Mouse (Mus musculus): ENCODE measurements around the gene F2rl1. TPM values are rescaled to one million over a fixed set of nuclear protein-coding genes. Genes with fewer than 3 reads are reported as not detected.

Gene F2rl1
- polyA plus RNA-seq (2015; fragmentation: Nextera tagmentation; extraction: Ambion mirVana), result 11.1 and 11.6 TPM in 2 replicates

- Histone ChIP-seq H3K4me1 (ENCODE audit: insufficient read depth, low read length) (peaks cover 19% of the 10 kb centered on the region), H3K27me3 (ENCODE audit: insufficient read depth, low read length) (peaks cover 22% of the 10 kb centered on the region; the same call in 1 of the 2 replicates), H3K36me3 (ENCODE audit: insufficient read depth, low read length) (no peaks in the 10 kb centered on the region), H3K4me3 (ENCODE audit: low read length) (peak within 1 kb of the TSS; percentile 61), H3K9ac (replicated peaks; ENCODE audit: low read length) (peak within 1 kb of the TSS; percentile 73), H3K27ac (ENCODE audit: low read length) (peak within 1 kb of the TSS; percentile 45), H3K4me2 (replicated peaks; ENCODE audit: low read depth, low read length) (peak within 1 kb of the TSS; percentile 85), H3K9me3 (ENCODE audit: low read length) (no peaks in the 10 kb centered on the region)
- ATAC-seq (ENCODE audit: low FRiP score, low TSS enrichment), result peak; percentile 93
- under 1% methylated on average over 54 of the region's 54 CpGs for WGBS
These were observed at the start of gene F2rl1 for GRCm38 (mm10) chr13:95524674-95525491. F2rl1 (minus strand) TSS chr13:95525227.

GRCm38 (mm10) chr13:95570877-95571276, 45.9 kb upstream of the F2rl1 start:
- H3K4me3 ChIP-seq (ENCODE audit: low read length), result no peak overlapping the region
- 0 out of 2 replicates have a peak, but pooled peaks cover 3% of the 10 kb centered on the region for H3K9me3 ChIP-seq (ENCODE audit: low read length)
- no peaks in the 10 kb centered on the region for H3K4me1 ChIP-seq (ENCODE audit: insufficient read depth, low read length)
- H3K36me3 ChIP-seq (ENCODE audit: insufficient read depth, low read length), result no peaks in the 10 kb centered on the region
- WGBS, result 98% methylated on average over 4 of the region's 4 CpGs
- H3K4me2 ChIP-seq (replicated peaks; ENCODE audit: low read depth, low read length), result no peak overlapping the region
- no peak for ATAC-seq (ENCODE audit: low FRiP score, low TSS enrichment)
- H3K27me3 ChIP-seq (ENCODE audit: insufficient read depth, low read length), result no peaks in the 10 kb centered on the region
- H3K27ac ChIP-seq (ENCODE audit: low read length), result no peak overlapping the region
- no peak overlapping the region for H3K9ac ChIP-seq (replicated peaks; ENCODE audit: low read length)

- H3K4me1 ChIP-seq (ENCODE audit: insufficient read depth, low read length), result no peaks in the 10 kb centered on the region
- no peak overlapping the region for H3K4me2 ChIP-seq (replicated peaks; ENCODE audit: low read depth, low read length)
- H3K36me3 ChIP-seq (ENCODE audit: insufficient read depth, low read length), result no peaks in the 10 kb centered on the region
- no peak overlapping the region for H3K27ac ChIP-seq (ENCODE audit: low read length)
- no peak overlapping the region for H3K9ac ChIP-seq (replicated peaks; ENCODE audit: low read length)
- H3K27me3 ChIP-seq (ENCODE audit: insufficient read depth, low read length), result no peaks in the 10 kb centered on the region
- H3K9me3 ChIP-seq (ENCODE audit: low read length), result 0 out of 2 replicates have a peak, but pooled peaks cover 3% of the 10 kb centered on the region
- no peak overlapping the region for H3K4me3 ChIP-seq (ENCODE audit: low read length)
- no peak for ATAC-seq (ENCODE audit: low FRiP score, low TSS enrichment)
These were observed 44.3 kb upstream of the F2rl1 start for GRCm38 (mm10) chr13:95569326-95569725.

- no peaks in the 10 kb centered on the region for H3K36me3 ChIP-seq (ENCODE audit: insufficient read depth, low read length)
- 97% methylated on average over 3 of the region's 3 CpGs for WGBS
- no peak for ATAC-seq (ENCODE audit: low FRiP score, low TSS enrichment)
These were observed 43.3 kb upstream of the F2rl1 start for GRCm38 (mm10) chr13:95568336-95568735.

GRCm38 (mm10) chr13:95566841-95567551, 42.0 kb upstream of the F2rl1 start:
- no peak overlapping the region for H3K9ac ChIP-seq (replicated peaks; ENCODE audit: low read length)
- no peaks in the 10 kb centered on the region for H3K27me3 ChIP-seq (ENCODE audit: insufficient read depth, low read length)
- no peaks in the 10 kb centered on the region for H3K4me1 ChIP-seq (ENCODE audit: insufficient read depth, low read length)
- 0 out of 2 replicates have a peak, but pooled peaks cover 3% of the 10 kb centered on the region for H3K9me3 ChIP-seq (ENCODE audit: low read length)
- no peak overlapping the region for H3K4me3 ChIP-seq (ENCODE audit: low read length)
- no peak for ATAC-seq (ENCODE audit: low FRiP score, low TSS enrichment)
- no peak overlapping the region for H3K4me2 ChIP-seq (replicated peaks; ENCODE audit: low read depth, low read length)
- no peaks in the 10 kb centered on the region for H3K36me3 ChIP-seq (ENCODE audit: insufficient read depth, low read length)
- 96% methylated on average over 15 of the region's 15 CpGs for WGBS
- H3K27ac ChIP-seq (ENCODE audit: low read length), result no peak overlapping the region

More at GRCm38 (mm10) chr13:95568336-95568735, 43.3 kb upstream of the F2rl1 start:
- H3K4me2 ChIP-seq (replicated peaks; ENCODE audit: low read depth, low read length), result no peak overlapping the region
- H3K9me3 ChIP-seq (ENCODE audit: low read length), result 0 out of 2 replicates have a peak, but pooled peaks cover 3% of the 10 kb centered on the region
- no peaks in the 10 kb centered on the region for H3K4me1 ChIP-seq (ENCODE audit: insufficient read depth, low read length)
- H3K9ac ChIP-seq (replicated peaks; ENCODE audit: low read length), result no peak overlapping the region
- H3K4me3 ChIP-seq (ENCODE audit: low read length), result no peak overlapping the region
- H3K27me3 ChIP-seq (ENCODE audit: insufficient read depth, low read length), result no peaks in the 10 kb centered on the region
- no peak overlapping the region for H3K27ac ChIP-seq (ENCODE audit: low read length)

- no peak overlapping the region for H3K9ac ChIP-seq (replicated peaks; ENCODE audit: low read length)
- H3K9me3 ChIP-seq (ENCODE audit: low read length), result no peaks in the 10 kb centered on the region
- H3K4me2 ChIP-seq (replicated peaks; ENCODE audit: low read depth, low read length), result no peak overlapping the region
- no peak overlapping the region for H3K4me3 ChIP-seq (ENCODE audit: low read length)
- H3K4me1 ChIP-seq (ENCODE audit: insufficient read depth, low read length), result no peaks in the 10 kb centered on the region
- no peaks in the 10 kb centered on the region for H3K27me3 ChIP-seq (ENCODE audit: insufficient read depth, low read length)
- peak; percentile 61; the same call in 1 of the 2 replicates for ATAC-seq (ENCODE audit: low FRiP score, low TSS enrichment)
- WGBS, result 0% methylated on average over 3 of the region's 3 CpGs
- no peak overlapping the region for H3K27ac ChIP-seq (ENCODE audit: low read length)
- no peaks in the 10 kb centered on the region for H3K36me3 ChIP-seq (ENCODE audit: insufficient read depth, low read length)
These were observed 38.7 kb upstream of the F2rl1 start for GRCm38 (mm10) chr13:95563693-95564092.

- ATAC-seq (ENCODE audit: low FRiP score, low TSS enrichment), result no peak
- no peak overlapping the region for H3K9ac ChIP-seq (replicated peaks; ENCODE audit: low read length)
- WGBS, result 65% methylated on average over 10 of the region's 10 CpGs
These were observed 38.1 kb upstream of the F2rl1 start for GRCm38 (mm10) chr13:95563066-95563610.

GRCm38 (mm10) chr13:95557326-95557725, 32.3 kb upstream of the F2rl1 start:
- Histone ChIP-seq H3K27me3 (ENCODE audit: insufficient read depth, low read length) (no peaks in the 10 kb centered on the region), H3K9ac (replicated peaks; ENCODE audit: low read length) (no peak overlapping the region), H3K36me3 (ENCODE audit: insufficient read depth, low read length) (no peaks in the 10 kb centered on the region), H3K4me3 (ENCODE audit: low read length) (no peak overlapping the region), H3K27ac (ENCODE audit: low read length) (no peak overlapping the region), H3K9me3 (ENCODE audit: low read length) (no peaks in the 10 kb centered on the region), H3K4me1 (ENCODE audit: insufficient read depth, low read length) (no peaks in the 10 kb centered on the region), H3K4me2 (replicated peaks; ENCODE audit: low read depth, low read length) (no peak overlapping the region)
- 88% methylated on average over 7 of the region's 7 CpGs for WGBS
- ATAC-seq (ENCODE audit: low FRiP score, low TSS enrichment), result no peak

More at GRCm38 (mm10) chr13:95563066-95563610, 38.1 kb upstream of the F2rl1 start:
- no peaks in the 10 kb centered on the region for H3K4me1 ChIP-seq (ENCODE audit: insufficient read depth, low read length)
- no peaks in the 10 kb centered on the region for H3K27me3 ChIP-seq (ENCODE audit: insufficient read depth, low read length)
- H3K9me3 ChIP-seq (ENCODE audit: low read length), result no peaks in the 10 kb centered on the region
- no peaks in the 10 kb centered on the region for H3K36me3 ChIP-seq (ENCODE audit: insufficient read depth, low read length)
- H3K4me2 ChIP-seq (replicated peaks; ENCODE audit: low read depth, low read length), result no peak overlapping the region
- no peak overlapping the region for H3K27ac ChIP-seq (ENCODE audit: low read length)
- no peak overlapping the region for H3K4me3 ChIP-seq (ENCODE audit: low read length)

GRCm38 (mm10) chr13:95553885-95554492, 29.0 kb upstream of the F2rl1 start:
- WGBS, result 80% methylated on average over 11 of the region's 11 CpGs
- Histone ChIP-seq H3K4me3 (ENCODE audit: low read length) (no peak overlapping the region), H3K9ac (replicated peaks; ENCODE audit: low read length) (no peak overlapping the region), H3K36me3 (ENCODE audit: insufficient read depth, low read length) (no peaks in the 10 kb centered on the region), H3K4me2 (replicated peaks; ENCODE audit: low read depth, low read length) (no peak overlapping the region), H3K27me3 (ENCODE audit: insufficient read depth, low read length) (no peaks in the 10 kb centered on the region), H3K27ac (ENCODE audit: low read length) (no peak overlapping the region), H3K9me3 (ENCODE audit: low read length) (no peaks in the 10 kb centered on the region), H3K4me1 (ENCODE audit: insufficient read depth, low read length) (peaks cover 7% of the 10 kb centered on the region)
- no peak for ATAC-seq (ENCODE audit: low FRiP score, low TSS enrichment)
